Mouse (Mus musculus): ENCODE results near the gene Lrrc8b. TPM values are rescaled to one million over a fixed set of nuclear protein-coding genes. Genes with fewer than 3 reads are reported as not detected.

Gene Lrrc8b
- polyA plus RNA-seq, 1 experiment from 2014 or later = 11.3 TPM

- H3K4me3 ChIP-seq (ENCODE audit: low read depth, low read length) = no peak overlapping the region
- no peak for ATAC-seq (ENCODE audit: insufficient read depth)
- no peaks in the 10 kb centered on the region for H3K36me3 ChIP-seq (ENCODE audit: insufficient read depth)
- no peaks in the 10 kb centered on the region for H3K9me3 ChIP-seq (ENCODE audit: low read depth, low read length)
- no peak for TF ChIP-seq CTCF (IDR thresholded peaks at IDR 0.05; ENCODE audit: low read depth)
- 93% methylated on average over 8 of the region's 8 CpGs for WGBS
- DNase-seq = no peak
- H3K27ac ChIP-seq (ENCODE audit: low read depth) = no peak overlapping the region
- H3K4me1 ChIP-seq (ENCODE audit: insufficient read depth) = no peaks in the 10 kb centered on the region
- no peak overlapping the region for H3K9ac ChIP-seq
- no peak overlapping the region for H3K4me2 ChIP-seq
- no peaks in the 10 kb centered on the region for H3K27me3 ChIP-seq (ENCODE audit: insufficient read depth, low read length)
Measured at GRCm38 (mm10) chr5:105465550-105465949, 50.0 kb downstream of the Lrrc8b start.

- Histone ChIP-seq H3K9me3 (ENCODE audit: low read depth, low read length) (no peaks in the 10 kb centered on the region), H3K4me2 (no peak overlapping the region), H3K4me1 (ENCODE audit: insufficient read depth) (no peaks in the 10 kb centered on the region), H3K36me3 (ENCODE audit: insufficient read depth) (no peaks in the 10 kb centered on the region), H3K4me3 (ENCODE audit: low read depth, low read length) (no peak overlapping the region), H3K27ac (ENCODE audit: low read depth) (no peak overlapping the region), H3K9ac (no peak overlapping the region), H3K27me3 (ENCODE audit: insufficient read depth, low read length) (no peaks in the 10 kb centered on the region)
- no peak for TF ChIP-seq CTCF (IDR thresholded peaks at IDR 0.05; ENCODE audit: low read depth)
- WGBS = 87% methylated on average over 7 of the region's 7 CpGs
- DNase-seq (no peak), ATAC-seq (ENCODE audit: insufficient read depth) (no peak)
Measured at GRCm38 (mm10) chr5:105466471-105466902, 50.9 kb downstream of the Lrrc8b start.

- H3K4me1 ChIP-seq (ENCODE audit: insufficient read depth) = no peaks in the 10 kb centered on the region
- H3K4me2 ChIP-seq = no peak overlapping the region
- H3K36me3 ChIP-seq (ENCODE audit: insufficient read depth) = no peaks in the 10 kb centered on the region
- no peak overlapping the region for H3K9ac ChIP-seq
- H3K27ac ChIP-seq (ENCODE audit: low read depth) = no peak overlapping the region
- no peak for TF ChIP-seq CTCF (IDR thresholded peaks at IDR 0.05; ENCODE audit: low read depth)
- WGBS = 85% methylated on average over 10 of the region's 10 CpGs
- no peak for DNase-seq
- no peak for ATAC-seq (ENCODE audit: insufficient read depth)
- no peaks in the 10 kb centered on the region for H3K9me3 ChIP-seq (ENCODE audit: low read depth, low read length)
- H3K27me3 ChIP-seq (ENCODE audit: insufficient read depth, low read length) = no peaks in the 10 kb centered on the region
- H3K4me3 ChIP-seq (ENCODE audit: low read depth, low read length) = no peak overlapping the region
Measured at GRCm38 (mm10) chr5:105467271-105467670, 51.7 kb downstream of the Lrrc8b start.

DNA sequence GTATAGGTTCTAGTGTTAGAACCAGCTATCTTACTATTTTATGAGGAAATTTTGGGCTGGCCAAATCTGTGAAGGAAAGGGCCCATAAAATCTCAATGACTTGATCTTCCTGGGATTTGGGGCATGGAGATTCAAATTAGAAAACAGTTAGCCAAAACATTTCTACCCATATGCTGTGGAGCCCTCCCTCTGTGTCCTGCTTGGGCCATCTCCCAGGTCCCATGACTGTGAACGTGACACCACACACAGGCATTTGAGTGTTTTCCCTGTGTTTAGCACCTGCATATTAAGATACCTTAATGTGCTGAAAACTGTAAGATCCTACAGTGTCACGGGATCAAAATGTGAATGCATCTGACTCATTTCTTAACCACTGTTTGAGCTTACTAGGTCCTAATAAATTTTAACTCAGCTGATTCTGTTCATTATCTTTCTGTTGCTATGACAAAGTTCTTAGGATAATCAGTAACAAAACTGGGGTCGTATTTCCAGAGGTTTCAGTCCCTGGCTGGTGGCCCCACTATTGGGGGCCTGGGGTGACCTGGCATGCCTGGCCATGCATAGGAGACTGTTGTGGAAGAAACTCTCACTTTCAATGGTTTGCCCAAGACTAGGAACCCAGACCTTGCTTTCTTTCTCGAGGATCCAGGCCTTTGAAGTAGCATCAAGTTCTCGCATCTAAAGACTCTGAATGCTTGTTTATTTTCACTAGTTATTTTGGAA is 57.6 kb downstream of the Lrrc8b start:
- Histone ChIP-seq H3K27ac (ENCODE audit: low read depth) (no peak overlapping the region), H3K4me3 (ENCODE audit: low read depth, low read length) (no peak overlapping the region), H3K36me3 (ENCODE audit: insufficient read depth) (no peaks in the 10 kb centered on the region), H3K27me3 (ENCODE audit: insufficient read depth, low read length) (no peaks in the 10 kb centered on the region), H3K4me2 (no peak overlapping the region), H3K9ac (no peak overlapping the region), H3K4me1 (ENCODE audit: insufficient read depth) (no peaks in the 10 kb centered on the region), H3K9me3 (ENCODE audit: low read depth, low read length) (no peaks in the 10 kb centered on the region)
- ATAC-seq (ENCODE audit: insufficient read depth) (no peak), DNase-seq (no peak)
- 48% methylated on average over 5 of the region's 5 CpGs for WGBS
- TF ChIP-seq CTCF (IDR thresholded peaks at IDR 0.05; ENCODE audit: low read depth) = no peak

- DNase-seq = no peak
- Histone ChIP-seq H3K4me1 (ENCODE audit: insufficient read depth) (no peaks in the 10 kb centered on the region), H3K27me3 (ENCODE audit: insufficient read depth, low read length) (no peaks in the 10 kb centered on the region), H3K27ac (ENCODE audit: low read depth) (no peak overlapping the region), H3K4me2 (no peak overlapping the region), H3K36me3 (ENCODE audit: insufficient read depth) (peaks cover 12% of the 10 kb centered on the region; the same call in 1 of the 2 replicates), H3K9me3 (ENCODE audit: low read depth, low read length) (no peaks in the 10 kb centered on the region), H3K9ac (no peak overlapping the region), H3K4me3 (ENCODE audit: low read depth, low read length) (no peak overlapping the region)
- no peak for ATAC-seq (ENCODE audit: insufficient read depth)
- no peak for TF ChIP-seq CTCF (IDR thresholded peaks at IDR 0.05; ENCODE audit: low read depth)
- 74% methylated on average over 9 of the region's 9 CpGs for WGBS
Measured at GRCm38 (mm10) chr5:105477527-105477926, 62.0 kb downstream of the Lrrc8b start.

- no peak for DNase-seq
- no peak for ATAC-seq (ENCODE audit: insufficient read depth)
- TF ChIP-seq CTCF (IDR thresholded peaks at IDR 0.05; ENCODE audit: low read depth) = no peak
Measured at GRCm38 (mm10) chr5:105479673-105480072, 64.1 kb downstream of the Lrrc8b start.

GRCm38 (mm10) chr5:105480561-105480960 is 65.0 kb downstream of the Lrrc8b start:
- ATAC-seq (ENCODE audit: insufficient read depth) (no peak), DNase-seq (no peak)
- H3K27me3 ChIP-seq (ENCODE audit: insufficient read depth, low read length) = no peaks in the 10 kb centered on the region
- WGBS = 93% methylated on average over 17 of the region's 17 CpGs
- H3K4me1 ChIP-seq (ENCODE audit: insufficient read depth) = no peaks in the 10 kb centered on the region
- H3K27ac ChIP-seq (ENCODE audit: low read depth) = no peak overlapping the region
- peaks cover 12% of the 10 kb centered on the region; the same call in 1 of the 2 replicates for H3K36me3 ChIP-seq (ENCODE audit: insufficient read depth)
- no peak overlapping the region for H3K4me2 ChIP-seq
- no peak for TF ChIP-seq CTCF (IDR thresholded peaks at IDR 0.05; ENCODE audit: low read depth)
- H3K4me3 ChIP-seq (ENCODE audit: low read depth, low read length) = no peak overlapping the region
- no peaks in the 10 kb centered on the region for H3K9me3 ChIP-seq (ENCODE audit: low read depth, low read length)
- H3K9ac ChIP-seq = no peak overlapping the region

More at GRCm38 (mm10) chr5:105479673-105480072, 64.1 kb downstream of the Lrrc8b start:
- no peaks in the 10 kb centered on the region for H3K9me3 ChIP-seq (ENCODE audit: low read depth, low read length)
- no peak overlapping the region for H3K27ac ChIP-seq (ENCODE audit: low read depth)
- no peaks in the 10 kb centered on the region for H3K4me1 ChIP-seq (ENCODE audit: insufficient read depth)
- H3K9ac ChIP-seq = no peak overlapping the region
- 83% methylated on average over 13 of the region's 13 CpGs for WGBS
- H3K4me2 ChIP-seq = no peak overlapping the region
- H3K27me3 ChIP-seq (ENCODE audit: insufficient read depth, low read length) = no peaks in the 10 kb centered on the region
- no peak overlapping the region for H3K4me3 ChIP-seq (ENCODE audit: low read depth, low read length)
- peaks cover 12% of the 10 kb centered on the region; the same call in 1 of the 2 replicates for H3K36me3 ChIP-seq (ENCODE audit: insufficient read depth)

Data from lung, embryonic 14.5 days (tissue).